Mouse (Mus musculus): ENCODE data around the gene Zfp174. TPM values are rescaled to one million over a fixed set of nuclear protein-coding genes. Genes with fewer than 3 reads are reported as not detected.
"Not testable (repeated sequence)": the region's sequence is repeated elsewhere in the genome, so short reads cannot be mapped to it uniquely, and the experiment has no call there.

Gene Zfp174
- total RNA-seq (2017), result 0.73 and 0.87 TPM in 2 replicates

DNA sequence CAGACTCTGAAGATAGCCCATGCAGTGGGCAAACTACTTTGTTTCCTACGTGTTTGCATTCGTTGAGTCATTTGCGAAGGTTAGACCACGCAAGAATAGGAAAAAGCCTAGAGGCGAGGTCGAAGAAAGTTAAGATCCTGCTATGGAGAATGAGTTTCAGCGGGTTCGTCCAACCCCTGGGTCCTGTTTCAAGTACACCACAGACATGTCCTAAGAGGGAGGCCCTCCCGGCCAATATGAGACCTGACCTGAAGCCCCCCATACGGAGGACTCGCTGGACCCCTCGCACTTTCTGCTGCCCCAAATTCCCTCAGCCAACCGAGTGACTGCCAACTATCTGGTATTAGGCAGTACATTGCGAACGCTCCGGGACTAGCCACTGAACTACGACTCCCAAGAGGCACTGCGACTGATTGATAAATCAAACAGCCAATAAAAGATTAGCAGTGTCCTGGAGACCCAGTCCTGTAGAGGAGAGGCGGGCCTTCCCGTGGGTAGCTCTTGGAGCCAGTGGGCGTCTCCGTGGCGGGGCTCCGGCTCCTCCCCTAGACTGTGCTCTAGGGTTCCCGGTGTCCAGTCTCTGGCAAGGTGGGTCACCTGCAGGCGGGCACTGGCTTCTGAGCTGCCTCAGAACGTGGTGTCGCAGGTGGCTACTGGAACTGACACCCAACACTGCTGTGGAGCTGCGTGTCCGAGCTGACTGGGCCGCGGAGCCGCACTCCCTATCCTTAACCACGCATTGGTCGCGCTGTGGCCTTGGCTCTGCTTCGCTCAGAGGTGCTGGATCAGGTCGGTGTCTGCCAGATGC lies at the start of gene Zfp174:
Gene Zfp174, plus strand, starts transcription at position 558 of the 808 bp plus-strand sequence.
- peak; percentile 99 for ATAC-seq (replicated peaks; ENCODE audit: low read depth, poor library complexity, severe bottlenecking)

- ATAC-seq (replicated peaks; ENCODE audit: low read depth, poor library complexity, severe bottlenecking), result no peak
Measured at GRCm38 (mm10) chr16:3808176-3808575, 38.9 kb upstream of the Zfp174 start.

GRCm38 (mm10) chr16:3814667-3815066 lies 32.4 kb upstream of the Zfp174 start:
- not testable (repeated sequence) for ATAC-seq (replicated peaks; ENCODE audit: low read depth, poor library complexity, severe bottlenecking)

DNA sequence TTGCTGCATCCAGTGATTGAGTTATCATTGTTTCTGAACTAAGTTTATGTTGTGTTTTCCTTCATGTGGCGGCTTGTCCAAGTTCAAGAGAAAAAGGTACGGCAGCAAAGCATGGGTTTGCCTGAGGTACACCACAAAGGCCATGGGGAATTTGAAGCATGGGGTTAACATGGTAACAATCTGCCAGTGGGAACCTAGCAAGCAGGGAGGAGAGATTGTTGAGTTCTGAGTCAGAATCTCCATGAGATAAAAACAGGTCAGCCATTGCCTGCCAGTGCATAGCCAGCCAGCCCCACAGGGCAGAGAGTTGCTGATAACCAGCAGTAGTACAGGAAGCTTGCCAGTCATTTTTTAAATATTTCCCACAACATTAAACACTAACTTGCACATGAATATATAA lies 26.9 kb upstream of the Zfp174 start:
- ATAC-seq (replicated peaks; ENCODE audit: low read depth, poor library complexity, severe bottlenecking), result no peak

- no peak for ATAC-seq (replicated peaks; ENCODE audit: low read depth, poor library complexity, severe bottlenecking)
Measured at GRCm38 (mm10) chr16:3828021-3828420, 19.0 kb upstream of the Zfp174 start.

GRCm38 (mm10) chr16:3829727-3830126 lies 17.3 kb upstream of the Zfp174 start:
- ATAC-seq (replicated peaks; ENCODE audit: low read depth, poor library complexity, severe bottlenecking), result peak; percentile 47; the same call in 1 of the 2 replicates

DNA sequence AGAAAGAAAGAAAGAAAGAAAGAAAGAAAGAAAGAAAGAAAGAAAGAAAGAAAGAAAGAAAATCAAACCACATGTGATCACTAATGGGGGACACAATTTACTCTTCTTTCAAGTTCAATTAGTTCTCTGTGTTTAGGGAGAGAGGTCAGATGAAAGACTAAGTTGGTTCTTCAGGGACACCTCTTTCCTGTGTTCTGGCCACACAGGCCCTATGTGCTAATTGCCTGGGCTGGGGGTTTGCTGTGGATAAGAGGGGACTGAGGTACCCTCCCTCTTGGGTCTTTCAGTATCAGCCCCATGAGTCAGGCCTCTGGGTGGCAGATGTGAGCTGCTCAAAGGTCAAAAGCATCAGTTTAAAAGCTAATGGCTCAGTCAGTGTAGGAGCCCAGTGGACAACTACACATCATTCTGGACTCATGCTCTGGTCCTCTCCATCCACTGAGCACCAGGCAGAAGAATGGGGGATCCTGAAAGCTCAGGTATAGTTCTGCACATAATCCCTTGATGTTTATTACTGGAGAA lies 16.4 kb upstream of the Zfp174 start, which contains the start of gene Olfr15:
Gene Olfr15, plus strand, starts transcription at position 291 of the 522 bp plus-strand sequence.
- ATAC-seq (replicated peaks; ENCODE audit: low read depth, poor library complexity, severe bottlenecking), result 0 out of 2 replicates have a peak, but pooled peaks have one; percentile 42

DNA sequence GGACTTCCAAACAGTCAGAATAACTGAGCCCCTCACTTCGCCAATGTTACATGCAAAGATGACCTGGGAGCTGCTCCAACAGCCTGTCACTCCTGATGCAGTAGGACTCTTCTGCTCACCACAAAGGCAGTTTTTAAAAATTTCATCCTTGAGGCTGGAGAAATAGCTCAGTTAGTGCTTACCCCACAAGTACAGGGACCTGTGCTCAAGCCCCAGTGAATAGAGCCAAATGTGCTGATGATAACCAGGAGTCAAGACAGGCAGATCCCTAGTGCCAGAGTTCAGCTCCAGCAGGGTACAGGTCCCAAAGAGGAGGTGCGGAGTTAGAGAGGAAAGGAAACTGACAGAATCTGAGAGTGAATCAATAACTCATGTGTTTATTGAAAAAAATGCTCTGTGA lies 11.6 kb upstream of the Zfp174 start:
- no peak for ATAC-seq (replicated peaks; ENCODE audit: low read depth, poor library complexity, severe bottlenecking)

DNA sequence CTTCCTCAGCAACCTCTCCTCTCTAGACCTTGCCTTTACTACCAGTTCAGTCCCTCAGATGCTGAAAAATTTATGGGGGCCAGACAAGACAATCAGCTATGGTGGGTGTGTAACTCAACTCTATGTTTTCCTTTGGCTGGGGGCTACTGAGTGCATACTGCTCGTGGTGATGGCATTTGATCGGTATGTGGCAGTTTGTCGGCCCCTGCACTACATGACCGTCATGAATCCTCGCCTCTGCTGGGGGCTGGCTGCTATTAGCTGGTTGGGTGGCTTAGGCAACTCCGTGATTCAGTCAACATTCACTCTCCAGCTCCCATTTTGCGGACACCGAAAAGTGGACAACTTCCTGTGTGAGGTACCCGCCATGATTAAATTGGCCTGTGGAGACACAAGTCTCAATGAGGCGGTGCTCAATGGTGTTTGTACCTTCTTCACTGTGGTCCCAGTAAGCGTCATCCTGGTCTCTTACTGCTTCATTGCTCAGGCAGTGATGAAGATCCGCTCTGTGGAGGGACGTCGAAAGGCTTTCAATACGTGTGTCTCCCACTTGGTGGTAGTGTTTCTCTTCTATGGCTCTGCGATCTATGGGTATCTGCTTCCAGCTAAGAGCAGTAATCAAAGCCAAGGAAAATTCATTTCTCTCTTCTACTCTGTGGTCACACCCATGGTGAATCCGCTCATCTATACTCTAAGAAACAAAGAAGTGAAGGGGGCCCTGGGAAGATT lies 7.7 kb upstream of the Zfp174 start:
- peak; percentile 86 for ATAC-seq (replicated peaks; ENCODE audit: low read depth, poor library complexity, severe bottlenecking)

DNA sequence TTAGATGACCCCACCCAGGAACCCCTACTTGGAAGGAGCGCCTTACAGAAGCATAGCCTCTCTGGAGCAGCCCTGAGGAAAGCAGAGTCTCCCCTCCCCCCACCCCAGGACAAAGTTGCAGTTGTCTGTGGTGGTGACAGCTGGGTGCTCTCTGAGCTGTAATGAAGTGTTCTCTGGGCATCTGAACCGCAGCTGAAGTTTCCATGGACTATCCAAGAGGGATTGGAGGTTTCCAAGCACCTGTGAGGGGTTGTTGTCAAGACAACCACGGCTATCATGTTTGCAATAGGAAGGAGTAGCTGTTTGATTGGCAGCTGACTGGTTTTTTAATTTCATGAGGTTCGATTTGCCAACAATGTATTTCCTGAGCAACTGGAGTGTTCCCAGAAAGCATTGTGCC lies 4.1 kb upstream of the Zfp174 start:
- no peak for ATAC-seq (replicated peaks; ENCODE audit: low read depth, poor library complexity, severe bottlenecking)

GRCm38 (mm10) chr16:3843796-3844195 lies 3.3 kb upstream of the Zfp174 start:
- ATAC-seq (replicated peaks; ENCODE audit: low read depth, poor library complexity, severe bottlenecking), result no peak

- ATAC-seq (replicated peaks; ENCODE audit: low read depth, poor library complexity, severe bottlenecking), result no peak
Measured at GRCm38 (mm10) chr16:3847871-3848270, 803 bp downstream of the Zfp174 start.

DNA sequence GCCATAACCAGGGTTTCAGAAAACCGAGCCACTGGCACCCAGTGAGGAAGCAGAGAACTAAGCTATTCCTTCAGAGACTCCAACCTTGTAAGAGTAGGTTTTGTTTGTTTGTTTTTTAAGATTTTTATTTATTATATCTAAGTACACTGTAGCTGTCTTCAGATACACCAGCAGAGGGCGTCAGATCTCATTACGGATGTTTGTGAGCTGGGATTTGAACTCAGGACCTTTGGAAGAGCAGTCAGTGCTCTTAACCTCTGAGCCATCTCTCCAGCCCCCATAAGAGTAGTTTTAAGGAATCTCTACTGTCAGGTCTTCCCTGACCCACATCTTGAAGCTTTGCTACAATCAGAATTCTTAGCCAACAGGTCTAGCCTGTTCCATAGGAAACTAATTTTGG lies 1.3 kb downstream of the Zfp174 start:
- ATAC-seq (replicated peaks; ENCODE audit: low read depth, poor library complexity, severe bottlenecking), result no peak

DNA sequence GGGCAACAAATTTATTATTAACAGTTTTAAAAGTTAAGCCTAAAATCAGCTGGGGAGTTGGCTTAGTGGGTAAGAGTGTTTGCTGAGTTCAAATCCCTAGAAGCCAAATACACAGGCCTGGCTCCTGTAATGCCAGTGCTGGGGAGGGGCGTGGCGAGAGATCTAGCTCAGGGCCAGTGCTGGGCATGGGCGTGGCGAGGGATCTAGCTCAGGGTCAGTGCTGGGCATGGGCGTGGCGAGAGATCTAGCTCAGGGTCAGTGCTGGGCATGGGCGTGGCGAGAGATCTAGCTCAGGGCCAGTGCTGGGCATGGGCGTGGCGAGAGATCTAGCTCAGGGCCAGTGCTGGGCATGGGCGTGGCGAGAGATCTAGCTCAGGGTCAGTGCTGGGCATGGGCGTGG lies 4.2 kb downstream of the Zfp174 start:
- not testable (repeated sequence) for ATAC-seq (replicated peaks; ENCODE audit: low read depth, poor library complexity, severe bottlenecking)

DNA sequence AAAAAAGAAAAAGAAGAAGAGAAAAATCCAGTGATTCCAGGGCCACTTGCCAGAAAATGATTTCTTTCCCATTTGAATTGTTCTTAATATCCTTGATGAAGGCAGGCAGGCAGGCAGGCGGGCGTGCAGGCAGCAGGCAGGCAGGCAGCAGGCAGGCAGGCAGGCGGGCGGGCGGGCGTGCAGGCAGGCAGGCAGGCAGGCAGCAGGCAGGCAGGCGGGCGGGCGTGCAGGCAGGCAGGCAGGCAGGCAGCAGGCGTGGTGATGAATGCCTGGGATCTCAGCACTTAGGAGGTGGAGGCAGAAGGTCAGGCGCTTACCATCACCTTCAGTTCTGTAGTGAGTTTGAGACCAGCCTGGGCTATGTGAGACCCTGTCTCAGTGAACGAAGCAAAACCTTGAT lies 5.5 kb downstream of the Zfp174 start:
- ATAC-seq (replicated peaks; ENCODE audit: low read depth, poor library complexity, severe bottlenecking), result no peak

DNA sequence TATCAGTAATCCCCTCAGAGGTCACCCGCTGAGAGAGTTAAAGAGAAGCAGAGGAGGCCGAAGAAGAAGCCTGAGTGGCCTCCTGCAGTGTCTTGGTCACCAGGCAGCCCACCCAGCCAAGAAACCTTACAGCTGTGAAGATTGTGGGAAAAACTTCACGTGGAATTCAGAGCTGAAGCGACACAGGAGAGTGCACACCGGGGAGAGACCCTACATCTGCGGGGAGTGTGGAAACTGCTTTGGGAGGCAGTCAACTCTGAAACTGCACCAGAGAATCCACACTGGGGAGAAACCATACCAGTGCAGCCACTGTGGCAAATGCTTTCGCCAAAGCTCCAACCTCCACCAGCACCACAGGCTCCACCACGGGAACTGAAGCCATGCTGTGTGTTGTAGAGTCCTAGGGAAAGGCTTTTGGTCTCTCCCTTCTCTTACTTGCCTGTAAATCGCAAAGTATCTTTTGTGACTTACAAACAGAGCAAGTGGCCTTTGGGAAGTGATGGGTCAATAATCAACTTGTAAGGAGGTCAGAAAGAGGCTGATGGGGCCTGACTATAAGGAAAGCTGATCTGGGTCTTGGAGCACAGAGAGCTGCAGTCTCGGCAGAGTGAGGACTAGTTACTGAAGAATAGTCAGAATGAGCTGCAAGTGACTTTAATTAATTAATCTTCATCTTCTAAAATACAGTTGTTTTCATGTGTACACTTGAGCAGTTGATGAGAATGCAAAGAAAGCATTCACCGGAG lies 7.5 kb downstream of the Zfp174 start:
- ATAC-seq (replicated peaks; ENCODE audit: low read depth, poor library complexity, severe bottlenecking), result no peak

DNA sequence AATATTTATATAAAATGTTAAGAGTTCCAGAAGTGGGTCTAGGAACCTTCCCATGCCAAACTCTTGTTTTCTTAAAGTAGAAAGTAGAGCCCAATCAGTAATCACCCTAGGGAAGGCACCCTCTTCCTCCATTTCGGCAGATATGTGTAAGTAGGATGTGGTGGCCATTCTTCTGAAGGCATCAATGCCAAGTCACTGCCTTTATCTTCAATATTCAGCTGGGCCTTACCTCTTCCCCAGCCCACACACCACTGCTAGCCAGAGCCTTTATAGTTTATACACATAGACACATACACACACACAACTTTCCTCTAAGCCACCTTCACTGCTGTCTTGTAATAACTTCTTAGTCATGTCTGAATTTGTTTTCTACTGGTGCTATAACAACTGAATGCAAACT lies 8.7 kb downstream of the Zfp174 start:
- ATAC-seq (replicated peaks; ENCODE audit: low read depth, poor library complexity, severe bottlenecking), result peak; percentile 80

DNA sequence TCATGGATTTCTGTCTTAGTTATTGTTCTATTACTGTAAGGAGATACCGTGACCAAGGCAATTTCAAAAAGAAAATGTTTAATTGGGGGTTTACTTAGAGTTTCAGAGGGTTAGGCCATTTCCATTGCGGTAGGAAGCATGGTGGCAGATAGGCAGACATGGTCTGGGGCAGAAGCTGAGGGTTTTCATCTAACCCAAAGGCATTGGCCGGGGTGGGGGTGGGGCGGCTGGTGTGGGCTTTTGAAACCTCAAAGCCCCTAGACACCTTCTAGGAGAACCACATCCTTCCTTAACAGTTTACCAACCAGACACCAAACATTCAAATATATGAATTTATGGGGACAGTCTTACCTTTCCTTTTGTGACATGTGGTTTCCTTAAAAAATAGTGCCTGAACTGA lies 12.2 kb downstream of the Zfp174 start:
- ATAC-seq (replicated peaks; ENCODE audit: low read depth, poor library complexity, severe bottlenecking), result peak; percentile 68

GRCm38 (mm10) chr16:3871815-3872214 lies 24.7 kb downstream of the Zfp174 start:
- ATAC-seq (replicated peaks; ENCODE audit: low read depth, poor library complexity, severe bottlenecking), result peak; percentile 31; the same call in 1 of the 2 replicates

All from common myeloid progenitor, adult 5-6 weeks (primary cell).